Mouse (Mus musculus) adrenal gland, adult (tissue): ENCODE results near the gene 4930467E23Rik.
A peak's percentile ranks its signal among the peaks of the same experiment; 100 is the strongest.
"Not testable (repeated sequence)": the region's sequence is repeated elsewhere in the genome, so short reads cannot be mapped to it uniquely, and the experiment has no call there.

Experiments used
- DNase-seq, 2 experiments: peaks; one replicate each; pipeline ENCODE4 v3.0.0; 2022 to 2023; ENCODE audit warnings: low spot score in 1 of 2; ENCODE audit not compliant: inconsistent age in 2 of 2

The 4930467E23Rik gene

GRCm38 (mm10) chr8:19729276-19729675 lies at the start of gene 4930467E23Rik:
4930467E23Rik (plus strand) TSS chr8:19729576.
- DNase-seq = not testable (repeated sequence)

- DNase-seq = peak in 1 of 2 experiments; percentile 36
Observed at GRCm38 (mm10) chr8:19682311-19682710, 47.1 kb upstream of the 4930467E23Rik start.

GRCm38 (mm10) chr8:19685476-19685875 lies 43.9 kb upstream of the 4930467E23Rik start:
- peak in 1 of 2 experiments; percentile 49 for DNase-seq

GRCm38 (mm10) chr8:19688802-19689525 lies 40.4 kb upstream of the 4930467E23Rik start:
- DNase-seq = peak in 1 of 2 experiments; percentile 58

- DNase-seq = peak in 1 of 2 experiments; percentile 51
Observed at GRCm38 (mm10) chr8:19689745-19690144, 39.6 kb upstream of the 4930467E23Rik start.

- peak in 1 of 2 experiments; percentile 33 for DNase-seq
Observed at GRCm38 (mm10) chr8:19691421-19691820, 38.0 kb upstream of the 4930467E23Rik start.

- DNase-seq = peak in 1 of 2 experiments; percentile 36
Observed at GRCm38 (mm10) chr8:19697497-19698077, 31.8 kb upstream of the 4930467E23Rik start.

GRCm38 (mm10) chr8:19698123-19698522 lies 31.3 kb upstream of the 4930467E23Rik start:
- not testable (repeated sequence) for DNase-seq

GRCm38 (mm10) chr8:19698722-19699121 lies 30.7 kb upstream of the 4930467E23Rik start:
- peak; percentile 63 to 83 for DNase-seq

GRCm38 (mm10) chr8:19701326-19701725 lies 28.1 kb upstream of the 4930467E23Rik start:
- peak in 1 of 2 experiments; percentile 40 for DNase-seq

GRCm38 (mm10) chr8:19702276-19702675 lies 27.1 kb upstream of the 4930467E23Rik start:
- not testable (repeated sequence) for DNase-seq

- DNase-seq = peak; percentile 71 to 96
Observed at GRCm38 (mm10) chr8:19702972-19703709, 26.2 kb upstream of the 4930467E23Rik start.

GRCm38 (mm10) chr8:19703906-19704305 lies 25.5 kb upstream of the 4930467E23Rik start:
- DNase-seq = peak in 1 of 2 experiments; percentile 52

- peak; percentile 53 to 83 for DNase-seq
Observed at GRCm38 (mm10) chr8:19704441-19705215, 24.7 kb upstream of the 4930467E23Rik start.

- not testable (repeated sequence) for DNase-seq
Observed at GRCm38 (mm10) chr8:19705216-19705600, 24.2 kb upstream of the 4930467E23Rik start.

- peak in 1 of 2 experiments; percentile 54 for DNase-seq
Observed at GRCm38 (mm10) chr8:19706101-19706725, 23.2 kb upstream of the 4930467E23Rik start.

- DNase-seq = peak; percentile 75 to 96
Observed at GRCm38 (mm10) chr8:19706918-19707760, 22.2 kb upstream of the 4930467E23Rik start.

- DNase-seq = not testable (repeated sequence)
Observed at GRCm38 (mm10) chr8:19707761-19708443, 21.5 kb upstream of the 4930467E23Rik start.

- DNase-seq = peak in 1 of 2 experiments; percentile 52
Observed at GRCm38 (mm10) chr8:19708976-19709375, 20.4 kb upstream of the 4930467E23Rik start.
